Mouse (Mus musculus) liver, embryonic 13.5 days (tissue): ENCODE measurements around the gene Cog1. TPM values are rescaled to one million over a fixed set of nuclear protein-coding genes. Genes with fewer than 3 reads are reported as not detected.
A peak's percentile ranks its signal among the peaks of the same experiment; 100 is the strongest.

Experiments used
- ATAC-seq: fragments of 200-750 bp; cut with Nextera tagmentation; 2 replicates; pipeline ENCODE4 v1.8.0; 2017; ENCODE audit warnings: low read depth, mild to moderate bottlenecking, moderate number of reproducible peaks, moderate library complexity
- DNase-seq: peaks from one replicate; pipeline ENCODE4 v3.0.0; 2022
- H3K27ac ChIP-seq: fragments of 300-500 bp; sonication (generic); 2 replicates; pipeline ENCODE4 v1.5.1; 2015; ENCODE audit warnings: moderate library complexity, mild to moderate bottlenecking, inconsistent platforms
- H3K27me3 ChIP-seq: fragments of 300-500 bp; sonication (generic); 2 replicates; pipeline ENCODE4 v1.6.1; 2015; ENCODE audit warnings: mild to moderate bottlenecking, inconsistent platforms
- H3K36me3 ChIP-seq: fragments of 300-500 bp; sonication (generic); 2 replicates; pipeline ENCODE4 v1.6.1; 2015; ENCODE audit warnings: mild to moderate bottlenecking, inconsistent platforms
- H3K4me1 ChIP-seq: fragments of 300-500 bp; sonication (generic); replicated peaks from 2 replicates; pipeline ENCODE4 v1.6.1; 2015; ENCODE audit warnings: inconsistent platforms
- H3K4me2 ChIP-seq: fragments of 300-500 bp; sonication (generic); 2 replicates; pipeline ENCODE4 v1.6.1; 2015; ENCODE audit warnings: inconsistent platforms, mild to moderate bottlenecking, moderate library complexity
- H3K4me3 ChIP-seq: fragments of 300-500 bp; sonication (generic); replicated peaks from 2 replicates; pipeline ENCODE4 v1.5.1; 2015; ENCODE audit warnings: mild to moderate bottlenecking, inconsistent platforms
- H3K9ac ChIP-seq: fragments of 300-500 bp; sonication (generic); 2 replicates; pipeline ENCODE4 v1.6.1; 2015; ENCODE audit warnings: mild to moderate bottlenecking, inconsistent platforms
- H3K9me3 ChIP-seq: fragments of 300-500 bp; sonication (generic); replicated peaks from 2 replicates; pipeline ENCODE4 v1.6.1; 2016; ENCODE audit warnings: inconsistent platforms
- WGBS: fragments of 180-500 bp; shearing (Covaris S2); methylation state at CpG from one replicate; pipeline ENCODE4 v1.1.7; 2015; ENCODE audit not compliant: insufficient replicate concordance; 5-methylcytosine and 5-hydroxymethylcytosine counted together
- polyA plus RNA-seq: library from polyadenylated mRNA; unstranded; fragments of >200 nt; fragmentation: Nextera tagmentation; extraction: Ambion mirVana; gene quantifications from 2 replicates; pipeline ENCODE4 v1.2.1, GENCODE M21; 2015

The Cog1 gene
- polyA plus RNA-seq, 1 experiment from 2014 or later: 12.3 TPM

GRCm38 (mm10) chr11:113632303-113632702 lies 16.7 kb upstream of the Cog1 start:
- ATAC-seq (0 out of 2 replicates have a peak, but pooled peaks have one; percentile 16), DNase-seq (no peak)
- no peaks in the 10 kb centered on the region for H3K9me3 ChIP-seq
- H3K27me3 ChIP-seq: no peaks in the 10 kb centered on the region
- H3K4me3 ChIP-seq: no peak overlapping the region
- WGBS: 63% methylated on average over 7 of the region's 7 CpGs
- peak overlapping the region; percentile 20; the same call in 1 of the 2 replicates for H3K4me2 ChIP-seq
- no peak overlapping the region; the same call in 1 of the 2 replicates for H3K27ac ChIP-seq
- H3K36me3 ChIP-seq: no peaks in the 10 kb centered on the region
- H3K4me1 ChIP-seq: 0 out of 2 replicates have a peak, but pooled peaks cover 4% of the 10 kb centered on the region
- no peak overlapping the region for H3K9ac ChIP-seq

GRCm38 (mm10) chr11:113633398-113633797 lies 15.6 kb upstream of the Cog1 start:
- DNase-seq (no peak), ATAC-seq (no peak)
- H3K9me3 ChIP-seq: no peaks in the 10 kb centered on the region
- WGBS: 67% methylated on average over 5 of the region's 5 CpGs
- H3K36me3 ChIP-seq: no peaks in the 10 kb centered on the region
- 0 out of 2 replicates have a peak, but pooled peaks cover 4% of the 10 kb centered on the region for H3K4me1 ChIP-seq
- no peak overlapping the region for H3K4me2 ChIP-seq
- no peak overlapping the region for H3K27ac ChIP-seq
- no peaks in the 10 kb centered on the region for H3K27me3 ChIP-seq
- no peak overlapping the region for H3K9ac ChIP-seq
- H3K4me3 ChIP-seq: no peak overlapping the region

- Histone ChIP-seq H3K36me3 (no peaks in the 10 kb centered on the region), H3K27me3 (no peaks in the 10 kb centered on the region), H3K4me3 (no peak overlapping the region), H3K9me3 (no peaks in the 10 kb centered on the region), H3K27ac (no peak overlapping the region), H3K9ac (no peak overlapping the region), H3K4me1 (0 out of 2 replicates have a peak, but pooled peaks cover 4% of the 10 kb centered on the region), H3K4me2 (no peak overlapping the region)
- no peak for DNase-seq
- 57% methylated on average over 10 of the region's 10 CpGs for WGBS
- no peak for ATAC-seq
Measured at GRCm38 (mm10) chr11:113634699-113635121, 14.3 kb upstream of the Cog1 start.

- WGBS: 81% methylated on average over 12 of the region's 12 CpGs
- H3K36me3 ChIP-seq: no peaks in the 10 kb centered on the region
Measured at GRCm38 (mm10) chr11:113638680-113639079, 10.3 kb upstream of the Cog1 start.

GRCm38 (mm10) chr11:113645181-113645580 lies 3.8 kb upstream of the Cog1 start:
- Histone ChIP-seq H3K4me3 (no peak overlapping the region), H3K9ac (no peak overlapping the region), H3K9me3 (no peaks in the 10 kb centered on the region; the same call in 1 of the 2 replicates), H3K4me2 (no peak overlapping the region), H3K36me3 (no peaks in the 10 kb centered on the region), H3K4me1 (peaks cover 15% of the 10 kb centered on the region), H3K27me3 (0 out of 2 replicates have a peak, but pooled peaks cover 3% of the 10 kb centered on the region), H3K27ac (no peak overlapping the region)
- ATAC-seq (no peak), DNase-seq (no peak)
- WGBS: 70% methylated on average over 3 of the region's 3 CpGs

More at GRCm38 (mm10) chr11:113638680-113639079, 10.3 kb upstream of the Cog1 start:
- DNase-seq (no peak), ATAC-seq (no peak)
- no peak overlapping the region for H3K4me3 ChIP-seq
- no peak overlapping the region for H3K27ac ChIP-seq
- H3K4me1 ChIP-seq: no peaks in the 10 kb centered on the region
- no peak overlapping the region for H3K4me2 ChIP-seq
- 0 out of 2 replicates have a peak, but pooled peaks cover 1% of the 10 kb centered on the region for H3K27me3 ChIP-seq
- H3K9me3 ChIP-seq: no peaks in the 10 kb centered on the region
- no peak overlapping the region for H3K9ac ChIP-seq

- peaks cover 34% of the 10 kb centered on the region for H3K4me1 ChIP-seq
- H3K27ac ChIP-seq: no peak overlapping the region
- DNase-seq (peak; percentile 68), ATAC-seq (0 out of 2 replicates have a peak, but pooled peaks have one; percentile 17)
- H3K9me3 ChIP-seq: no peaks in the 10 kb centered on the region; the same call in 1 of the 2 replicates
- H3K4me3 ChIP-seq: peak overlapping the region; percentile 95; the same call in 1 of the 2 replicates
- peaks cover 17% of the 10 kb centered on the region for H3K36me3 ChIP-seq
- H3K27me3 ChIP-seq: 0 out of 2 replicates have a peak, but pooled peaks cover 3% of the 10 kb centered on the region
- 2% methylated on average over 15 of the region's 15 CpGs for WGBS
- peak overlapping the region; percentile 82 for H3K4me2 ChIP-seq
- H3K9ac ChIP-seq: no peak overlapping the region
Measured at GRCm38 (mm10) chr11:113648152-113648551, 817 bp upstream of the Cog1 start.

GRCm38 (mm10) chr11:113649353-113650210 lies 613 bp downstream of the Cog1 start, which contains the start of gene Slc39a11:
TSS of gene Slc39a11 (minus strand) at chr11:113650079.
- ATAC-seq (peak; percentile 80), DNase-seq (peak; percentile 50)
- peak within 1 kb of the TSS; percentile 89 for H3K27ac ChIP-seq
- H3K9me3 ChIP-seq: no peaks in the 10 kb centered on the region
- WGBS: under 1% methylated on average over 90 of the region's 91 CpGs
- peaks cover 34% of the 10 kb centered on the region for H3K4me1 ChIP-seq
- H3K9ac ChIP-seq: peak within 1 kb of the TSS; percentile 96
- H3K36me3 ChIP-seq: peaks cover 32% of the 10 kb centered on the region
- H3K27me3 ChIP-seq: no peaks in the 10 kb centered on the region
- peak within 1 kb of the TSS; percentile 95 for H3K4me3 ChIP-seq
- H3K4me2 ChIP-seq: peak within 1 kb of the TSS; percentile 82

GRCm38 (mm10) chr11:113651206-113651906 lies 2.4 kb downstream of the Cog1 start:
- 60% methylated on average over 22 of the region's 22 CpGs for WGBS
- peak overlapping the region; percentile 89 for H3K27ac ChIP-seq
- no peaks in the 10 kb centered on the region for H3K27me3 ChIP-seq
- no peaks in the 10 kb centered on the region for H3K9me3 ChIP-seq
- H3K4me1 ChIP-seq: peaks cover 34% of the 10 kb centered on the region
- peak overlapping the region; percentile 82 for H3K4me2 ChIP-seq
- H3K9ac ChIP-seq: peak overlapping the region; percentile 44
- DNase-seq (peak; percentile 73), ATAC-seq (peak; percentile 50)
- peak overlapping the region; percentile 95 for H3K4me3 ChIP-seq
- peaks cover 49% of the 10 kb centered on the region for H3K36me3 ChIP-seq

- Histone ChIP-seq H3K4me3 (0 out of 2 replicates have a peak overlapping the region, but pooled peaks have one; percentile 95), H3K4me2 (peak overlapping the region; percentile 82), H3K4me1 (peaks cover 34% of the 10 kb centered on the region), H3K9me3 (no peaks in the 10 kb centered on the region), H3K27ac (peak overlapping the region; percentile 89), H3K9ac (no peak overlapping the region), H3K27me3 (no peaks in the 10 kb centered on the region), H3K36me3 (peaks cover 55% of the 10 kb centered on the region)
- DNase-seq (no peak), ATAC-seq (no peak)
- 65% methylated on average over 8 of the region's 8 CpGs for WGBS
Measured at GRCm38 (mm10) chr11:113651907-113652273, 2.9 kb downstream of the Cog1 start.

- WGBS: 92% methylated on average over 6 of the region's 6 CpGs
- ATAC-seq: no peak
Measured at GRCm38 (mm10) chr11:113652516-113652915, 3.5 kb downstream of the Cog1 start.

GRCm38 (mm10) chr11:113654105-113654504 lies 5.1 kb downstream of the Cog1 start:
- Histone ChIP-seq H3K4me3 (no peak overlapping the region), H3K27me3 (no peaks in the 10 kb centered on the region), H3K4me2 (no peak overlapping the region), H3K9me3 (no peaks in the 10 kb centered on the region), H3K9ac (no peak overlapping the region), H3K27ac (no peak overlapping the region), H3K4me1 (peaks cover 22% of the 10 kb centered on the region), H3K36me3 (peaks cover 77% of the 10 kb centered on the region)
- DNase-seq (no peak), ATAC-seq (no peak)
- 94% methylated on average over 15 of the region's 15 CpGs for WGBS

More at GRCm38 (mm10) chr11:113652516-113652915, 3.5 kb downstream of the Cog1 start:
- Histone ChIP-seq H3K36me3 (peaks cover 61% of the 10 kb centered on the region), H3K27ac (peak overlapping the region; percentile 89), H3K4me3 (no peak overlapping the region), H3K27me3 (no peaks in the 10 kb centered on the region), H3K4me2 (no peak overlapping the region), H3K4me1 (peaks cover 34% of the 10 kb centered on the region), H3K9ac (no peak overlapping the region), H3K9me3 (no peaks in the 10 kb centered on the region)
- no peak for DNase-seq
